Mouse (Mus musculus) lung, adult 2 months (tissue): ENCODE data around the gene Farsa.

Experiments used
- CTCF ChIP-seq: fragments of 200-500 bp; IDR thresholded peaks from 2 replicates; pipeline ENCODE4 v1.5.1; 2011; ENCODE audit warnings: mild to moderate bottlenecking, low read length, control low read depth; ENCODE audit not compliant: insufficient read depth
- POLR2A ChIP-seq: fragments of 200-500 bp; IDR thresholded peaks from 2 replicates; pipeline ENCODE4 v1.6.1; 2011; ENCODE audit warnings: low read depth, mild to moderate bottlenecking, control low read depth, low read length, borderline replicate concordance; ENCODE audit errors: extremely low read depth

- TF ChIP-seq CTCF (no peak), POLR2A (no peak)
These were observed 23.7 kb upstream of the Farsa start for GRCm38 (mm10) chr8:84832759-84833742.
